Mouse (Mus musculus) embryonic facial prominence, embryonic 12.5 days (tissue): ENCODE results near the gene Taar8c. TPM values are rescaled to one million over a fixed set of nuclear protein-coding genes. Genes with fewer than 3 reads are reported as not detected.
"Not testable (repeated sequence)": the region's sequence is repeated elsewhere in the genome, so short reads cannot be mapped to it uniquely, and the experiment has no call there.

Experiments
- ATAC-seq: fragments of 200-750 bp; cut with Nextera tagmentation; 2 replicates; pipeline ENCODE4 v1.8.0; 2017; ENCODE audit not compliant: insufficient number of reproducible peaks, insufficient read depth, low FRiP score, low TSS enrichment
- H3K27ac ChIP-seq: fragments of 300-500 bp; sonication (generic); 2 replicates; pipeline ENCODE4 v1.5.1; 2016; ENCODE audit warnings: mild to moderate bottlenecking
- H3K27me3 ChIP-seq: fragments of 300-500 bp; sonication (generic); 2 replicates; pipeline ENCODE4 v1.6.1; 2016; ENCODE audit warnings: mild to moderate bottlenecking, moderate library complexity
- H3K36me3 ChIP-seq: fragments of 300-500 bp; sonication (generic); 2 replicates; pipeline ENCODE4 v1.6.1; 2016; ENCODE audit warnings: mild to moderate bottlenecking
- H3K4me1 ChIP-seq: fragments of 300-500 bp; sonication (generic); 2 replicates; pipeline ENCODE4 v1.6.1; 2016
- H3K4me2 ChIP-seq: fragments of 300-500 bp; sonication (generic); replicated peaks from 2 replicates; pipeline ENCODE4 v1.6.1; 2016; ENCODE audit warnings: mild to moderate bottlenecking, moderate library complexity
- H3K4me3 ChIP-seq: fragments of 300-500 bp; sonication (generic); 2 replicates; pipeline ENCODE4 v1.5.1; 2016; ENCODE audit warnings: mild to moderate bottlenecking
- H3K9ac ChIP-seq: fragments of 300-500 bp; sonication (generic); 2 replicates; pipeline ENCODE4 v1.6.1; 2016; ENCODE audit warnings: mild to moderate bottlenecking, moderate library complexity
- H3K9me3 ChIP-seq: fragments of 300-500 bp; sonication (generic); 2 replicates; pipeline ENCODE4 v1.6.1; 2016; ENCODE audit warnings: mild to moderate bottlenecking, moderate library complexity
- WGBS: fragments of 180-500 bp; shearing (Covaris S2); methylation state at CpG from one replicate; pipeline ENCODE4 v1.1.7; 2016; 5-methylcytosine and 5-hydroxymethylcytosine counted together
- polyA plus RNA-seq: library from polyadenylated mRNA; unstranded; fragments of >200 nt; fragmentation: Nextera tagmentation; extraction: Ambion mirVana; gene quantifications from 2 replicates; pipeline ENCODE4 v1.2.1, GENCODE M21; 2016

The Taar8c gene
- polyA plus RNA-seq, result not detected in 2 replicates

- H3K36me3 ChIP-seq, ATAC-seq, H3K9ac ChIP-seq: not testable (repeated sequence)
Measured at GRCm38 (mm10) chr10:24101812-24102211, at the start of gene Taar8c. TSS of gene Taar8c (minus strand) at chr10:24101912.

GRCm38 (mm10) chr10:24150086-24150485 is 48.4 kb upstream of the Taar8c start:
- H3K36me3 ChIP-seq, result no peaks in the 10 kb centered on the region
- H3K9ac ChIP-seq, result no peak overlapping the region
- no peaks in the 10 kb centered on the region for H3K27me3 ChIP-seq
- 0 out of 2 replicates have a peak, but pooled peaks cover 2% of the 10 kb centered on the region for H3K4me1 ChIP-seq
- peak overlapping the region; percentile 79 for H3K4me3 ChIP-seq
- ATAC-seq, result no peak
- no peaks in the 10 kb centered on the region for H3K9me3 ChIP-seq
- no peak overlapping the region for H3K27ac ChIP-seq
- 41% methylated on average over 7 of the region's 7 CpGs for WGBS
- H3K4me2 ChIP-seq, result peak overlapping the region; percentile 50

More at GRCm38 (mm10) chr10:24101812-24102211, at the start of gene Taar8c:
- H3K27me3 ChIP-seq, H3K27ac ChIP-seq, H3K9me3 ChIP-seq, H3K4me1 ChIP-seq, H3K4me3 ChIP-seq, H3K4me2 ChIP-seq: not testable (repeated sequence)
- WGBS, result 80% methylated on average over 1 of the region's 3 CpGs

GRCm38 (mm10) chr10:24149135-24149781 is 47.5 kb upstream of the Taar8c start, which contains the start of gene Stx7:
TSS of gene Stx7 (plus strand) at chr10:24149302.
- under 1% methylated on average over 44 of the region's 45 CpGs for WGBS
- H3K9ac ChIP-seq, result peak within 1 kb of the TSS; percentile 70
- H3K27me3 ChIP-seq, result no peaks in the 10 kb centered on the region
- H3K4me2 ChIP-seq, result peak within 1 kb of the TSS; percentile 50
- H3K4me3 ChIP-seq, result peak within 1 kb of the TSS; percentile 79
- H3K27ac ChIP-seq, result 0 out of 2 replicates have a peak within 1 kb of the TSS, but pooled peaks have one; percentile 12
- H3K9me3 ChIP-seq, result no peaks in the 10 kb centered on the region
- no peaks in the 10 kb centered on the region for H3K36me3 ChIP-seq
- ATAC-seq, result peak; percentile 88
- H3K4me1 ChIP-seq, result 0 out of 2 replicates have a peak, but pooled peaks cover 2% of the 10 kb centered on the region

GRCm38 (mm10) chr10:24142735-24143134 is 41.0 kb upstream of the Taar8c start:
- Histone ChIP-seq H3K27ac (no peak overlapping the region), H3K4me1 (no peaks in the 10 kb centered on the region), H3K36me3 (no peaks in the 10 kb centered on the region), H3K4me3 (no peak overlapping the region), H3K9ac (no peak overlapping the region), H3K27me3 (no peaks in the 10 kb centered on the region), H3K9me3 (no peaks in the 10 kb centered on the region), H3K4me2 (no peak overlapping the region)
- WGBS, result 77% methylated on average over 3 of the region's 3 CpGs
- ATAC-seq, result no peak

GRCm38 (mm10) chr10:24138623-24139261 is 37.0 kb upstream of the Taar8c start:
- H3K27ac ChIP-seq, result no peak overlapping the region
- no peaks in the 10 kb centered on the region for H3K9me3 ChIP-seq
- no peaks in the 10 kb centered on the region for H3K27me3 ChIP-seq
- WGBS, result 80% methylated on average over 2 of the region's 2 CpGs
- ATAC-seq, result no peak
- no peaks in the 10 kb centered on the region for H3K36me3 ChIP-seq
- no peak overlapping the region for H3K4me2 ChIP-seq
- H3K4me3 ChIP-seq, result no peak overlapping the region
- no peaks in the 10 kb centered on the region for H3K4me1 ChIP-seq
- H3K9ac ChIP-seq, result no peak overlapping the region

GRCm38 (mm10) chr10:24134071-24134645 is 32.4 kb upstream of the Taar8c start:
- Histone ChIP-seq H3K27me3 (no peaks in the 10 kb centered on the region), H3K9me3 (no peaks in the 10 kb centered on the region), H3K9ac (no peak overlapping the region), H3K27ac (no peak overlapping the region), H3K4me3 (no peak overlapping the region), H3K4me2 (no peak overlapping the region), H3K4me1 (peaks cover 7% of the 10 kb centered on the region; the same call in 1 of the 2 replicates), H3K36me3 (no peaks in the 10 kb centered on the region)
- 60% methylated on average over 7 of the region's 7 CpGs for WGBS
- ATAC-seq, result no peak

- 37% methylated on average over 2 of the region's 2 CpGs for WGBS
- Histone ChIP-seq H3K36me3 (no peaks in the 10 kb centered on the region), H3K4me3 (no peak overlapping the region), H3K9ac (no peak overlapping the region), H3K27ac (no peak overlapping the region), H3K27me3 (no peaks in the 10 kb centered on the region), H3K4me1 (peaks cover 7% of the 10 kb centered on the region; the same call in 1 of the 2 replicates), H3K9me3 (no peaks in the 10 kb centered on the region), H3K4me2 (no peak overlapping the region)
- ATAC-seq, result no peak
Measured at GRCm38 (mm10) chr10:24133132-24133531, 31.4 kb upstream of the Taar8c start.

- no peaks in the 10 kb centered on the region for H3K36me3 ChIP-seq
- no peak overlapping the region for H3K9ac ChIP-seq
- WGBS, result 9% methylated on average over 5 of the region's 5 CpGs
- no peaks in the 10 kb centered on the region for H3K9me3 ChIP-seq
- peaks cover 7% of the 10 kb centered on the region; the same call in 1 of the 2 replicates for H3K4me1 ChIP-seq
- no peak overlapping the region for H3K4me3 ChIP-seq
- H3K27me3 ChIP-seq, result no peaks in the 10 kb centered on the region
- no peak overlapping the region for H3K27ac ChIP-seq
- ATAC-seq, result no peak
- H3K4me2 ChIP-seq, result no peak overlapping the region
Measured at GRCm38 (mm10) chr10:24132273-24132672, 30.6 kb upstream of the Taar8c start.

GRCm38 (mm10) chr10:24131451-24132262 is 29.9 kb upstream of the Taar8c start:
- ATAC-seq, result no peak
- Histone ChIP-seq H3K36me3 (no peaks in the 10 kb centered on the region), H3K9me3 (no peaks in the 10 kb centered on the region), H3K9ac (no peak overlapping the region), H3K27me3 (no peaks in the 10 kb centered on the region), H3K27ac (no peak overlapping the region), H3K4me3 (no peak overlapping the region), H3K4me1 (peaks cover 7% of the 10 kb centered on the region; the same call in 1 of the 2 replicates), H3K4me2 (peak overlapping the region; percentile 36)
- 21% methylated on average over 9 of the region's 9 CpGs for WGBS

GRCm38 (mm10) chr10:24111116-24111778 is 9.5 kb upstream of the Taar8c start:
- WGBS, result 51% methylated on average over 6 of the region's 6 CpGs
- no peaks in the 10 kb centered on the region for H3K36me3 ChIP-seq
- 0 out of 2 replicates have a peak, but pooled peaks cover 5% of the 10 kb centered on the region for H3K9me3 ChIP-seq
- no peaks in the 10 kb centered on the region for H3K4me1 ChIP-seq
- no peak overlapping the region for H3K4me2 ChIP-seq
- no peak overlapping the region for H3K9ac ChIP-seq
- no peaks in the 10 kb centered on the region for H3K27me3 ChIP-seq
- ATAC-seq, result no peak
- no peak overlapping the region for H3K27ac ChIP-seq
- no peak overlapping the region for H3K4me3 ChIP-seq

GRCm38 (mm10) chr10:24109434-24109833 is 7.7 kb upstream of the Taar8c start, which contains the start of gene Taar9:
TSS of gene Taar9 (minus strand) at chr10:24109534.
- not testable (repeated sequence) for H3K27me3 ChIP-seq, H3K27ac ChIP-seq, H3K9ac ChIP-seq, H3K4me2 ChIP-seq, ATAC-seq, H3K4me3 ChIP-seq, H3K4me1 ChIP-seq, H3K36me3 ChIP-seq, H3K9me3 ChIP-seq
- 80% methylated on average over 8 of the region's 8 CpGs for WGBS
